Mouse (Mus musculus): ENCODE data around the gene Dach1. TPM values are rescaled to one million over a fixed set of nuclear protein-coding genes. Genes with fewer than 3 reads are reported as not detected.

Dach1 gene
- polyA plus RNA-seq, 1 experiment from 2014 or later = 16.2 TPM

GRCm38 (mm10) chr14:98155725-98156392 is 13.7 kb downstream of the Dach1 start:
- H3K27me3 ChIP-seq = no peaks in the 10 kb centered on the region
- WGBS = 23% methylated on average over 7 of the region's 7 CpGs
- peak overlapping the region; percentile 24 for H3K4me2 ChIP-seq
- H3K4me1 ChIP-seq (replicated peaks) = peaks cover 16% of the 10 kb centered on the region
- no peak overlapping the region for H3K4me3 ChIP-seq
- ATAC-seq (ENCODE audit: low FRiP score, low read depth) = 0 out of 2 replicates have a peak, but pooled peaks have one; percentile 50
- H3K9ac ChIP-seq = no peak overlapping the region
- H3K27ac ChIP-seq (replicated peaks) = peak overlapping the region; percentile 21; the same call in 1 of the 2 replicates
- H3K9me3 ChIP-seq = no peaks in the 10 kb centered on the region
- no peaks in the 10 kb centered on the region for H3K36me3 ChIP-seq

DNA sequence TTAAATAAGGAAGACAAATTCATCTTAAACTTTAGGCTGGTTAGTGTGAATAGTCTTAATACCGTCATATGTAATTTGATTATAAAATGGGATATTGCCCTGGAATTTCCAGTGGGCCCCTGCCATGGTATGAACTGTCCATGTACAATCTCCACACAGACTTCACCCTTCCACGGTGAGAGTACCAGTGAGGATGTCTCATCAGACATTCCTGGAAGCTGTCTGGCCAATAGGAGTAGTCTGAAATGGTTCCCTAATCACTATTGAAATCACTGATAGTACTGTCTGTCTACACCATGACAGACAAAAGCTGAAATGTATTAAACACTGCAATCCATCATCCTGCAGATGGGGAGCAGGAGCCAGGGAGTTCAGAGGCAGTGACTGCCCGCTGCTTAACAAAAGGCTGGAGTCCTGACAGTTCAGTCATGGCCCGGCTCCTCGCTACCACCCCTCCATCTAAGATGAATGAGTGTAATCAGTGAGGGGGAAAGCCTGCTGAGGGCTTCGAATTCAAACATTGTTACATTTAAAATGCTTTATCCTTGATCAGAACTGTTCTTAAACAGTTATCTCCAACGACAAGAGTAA is 14.6 kb downstream of the Dach1 start:
- H3K4me1 ChIP-seq (replicated peaks) = peaks cover 16% of the 10 kb centered on the region
- ATAC-seq (ENCODE audit: low FRiP score, low read depth) = peak; percentile 85
- no peak overlapping the region for H3K4me3 ChIP-seq
- no peaks in the 10 kb centered on the region for H3K27me3 ChIP-seq
- no peaks in the 10 kb centered on the region for H3K36me3 ChIP-seq
- H3K27ac ChIP-seq (replicated peaks) = no peak overlapping the region
- no peak overlapping the region for H3K9ac ChIP-seq
- WGBS = 18% methylated on average over 7 of the region's 7 CpGs
- H3K9me3 ChIP-seq = no peaks in the 10 kb centered on the region
- H3K4me2 ChIP-seq = peak overlapping the region; percentile 3; the same call in 1 of the 2 replicates

- H3K4me3 ChIP-seq = no peak overlapping the region
- no peaks in the 10 kb centered on the region for H3K36me3 ChIP-seq
- ATAC-seq (ENCODE audit: low FRiP score, low read depth) = no peak
- no peak overlapping the region for H3K9ac ChIP-seq
- H3K27ac ChIP-seq (replicated peaks) = no peak overlapping the region
- WGBS = 34% methylated on average over 2 of the region's 2 CpGs
- no peaks in the 10 kb centered on the region for H3K9me3 ChIP-seq
- peaks cover 6% of the 10 kb centered on the region; the same call in 1 of the 2 replicates for H3K4me1 ChIP-seq (replicated peaks)
- no peak overlapping the region for H3K4me2 ChIP-seq
- no peaks in the 10 kb centered on the region for H3K27me3 ChIP-seq
These were observed 27.8 kb downstream of the Dach1 start for GRCm38 (mm10) chr14:98141758-98142157.

GRCm38 (mm10) chr14:98138873-98139665 is 30.5 kb downstream of the Dach1 start:
- 46% methylated on average over 3 of the region's 3 CpGs for WGBS
- H3K27me3 ChIP-seq = no peaks in the 10 kb centered on the region
- peaks cover 6% of the 10 kb centered on the region; the same call in 1 of the 2 replicates for H3K4me1 ChIP-seq (replicated peaks)
- no peak overlapping the region for H3K27ac ChIP-seq (replicated peaks)
- H3K4me2 ChIP-seq = no peak overlapping the region
- no peak for ATAC-seq (ENCODE audit: low FRiP score, low read depth)
- H3K4me3 ChIP-seq = no peak overlapping the region
- no peaks in the 10 kb centered on the region for H3K36me3 ChIP-seq
- H3K9ac ChIP-seq = no peak overlapping the region
- no peaks in the 10 kb centered on the region for H3K9me3 ChIP-seq

GRCm38 (mm10) chr14:98134546-98134945 is 35.0 kb downstream of the Dach1 start:
- Histone ChIP-seq H3K9ac (no peak overlapping the region), H3K27me3 (no peaks in the 10 kb centered on the region), H3K4me3 (no peak overlapping the region), H3K27ac (replicated peaks) (no peak overlapping the region), H3K36me3 (no peaks in the 10 kb centered on the region), H3K4me1 (replicated peaks) (peaks cover 6% of the 10 kb centered on the region; the same call in 1 of the 2 replicates), H3K9me3 (no peaks in the 10 kb centered on the region), H3K4me2 (no peak overlapping the region)
- WGBS = 38% methylated on average over 4 of the region's 4 CpGs
- ATAC-seq (ENCODE audit: low FRiP score, low read depth) = no peak

- no peaks in the 10 kb centered on the region for H3K27me3 ChIP-seq
- no peak for ATAC-seq (ENCODE audit: low FRiP score, low read depth)
- 71% methylated on average over 1 of the region's 1 CpGs for WGBS
- no peaks in the 10 kb centered on the region for H3K9me3 ChIP-seq
- H3K4me1 ChIP-seq (replicated peaks) = no peaks in the 10 kb centered on the region
- no peaks in the 10 kb centered on the region for H3K36me3 ChIP-seq
- no peak overlapping the region for H3K4me3 ChIP-seq
- H3K9ac ChIP-seq = no peak overlapping the region
- H3K27ac ChIP-seq (replicated peaks) = no peak overlapping the region
- H3K4me2 ChIP-seq = no peak overlapping the region
These were observed 46.5 kb downstream of the Dach1 start for GRCm38 (mm10) chr14:98123032-98123431.

DNA sequence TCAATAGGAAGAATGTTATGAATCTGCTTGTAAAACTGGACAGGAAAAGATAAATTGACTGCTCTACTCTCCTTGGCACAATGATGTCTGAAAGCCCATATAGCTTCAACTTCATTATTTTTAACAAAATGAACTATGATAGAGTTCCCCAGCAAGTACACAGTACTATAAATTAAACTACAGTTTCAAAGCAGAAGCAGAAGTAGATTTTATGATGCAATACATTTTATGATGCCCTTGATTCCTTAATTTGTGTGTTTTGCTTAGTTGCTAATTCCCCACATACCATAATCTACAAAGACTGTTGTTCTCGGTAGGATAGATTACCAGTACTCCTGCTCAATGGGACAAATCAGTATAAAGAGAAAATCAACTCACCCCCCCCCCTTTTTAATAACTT is 52.9 kb downstream of the Dach1 start:
- Histone ChIP-seq H3K4me3 (no peak overlapping the region), H3K36me3 (no peaks in the 10 kb centered on the region), H3K9ac (no peak overlapping the region), H3K4me1 (replicated peaks) (no peaks in the 10 kb centered on the region), H3K4me2 (no peak overlapping the region), H3K27ac (replicated peaks) (no peak overlapping the region), H3K27me3 (no peaks in the 10 kb centered on the region), H3K9me3 (no peaks in the 10 kb centered on the region)
- 69% methylated on average over 1 of the region's 1 CpGs for WGBS
- no peak for ATAC-seq (ENCODE audit: low FRiP score, low read depth)

GRCm38 (mm10) chr14:98113106-98113505 is 56.5 kb downstream of the Dach1 start:
- Histone ChIP-seq H3K4me3 (no peak overlapping the region), H3K9ac (no peak overlapping the region), H3K27me3 (no peaks in the 10 kb centered on the region), H3K4me2 (no peak overlapping the region), H3K36me3 (no peaks in the 10 kb centered on the region), H3K27ac (replicated peaks) (no peak overlapping the region), H3K9me3 (no peaks in the 10 kb centered on the region), H3K4me1 (replicated peaks) (no peaks in the 10 kb centered on the region)
- ATAC-seq (ENCODE audit: low FRiP score, low read depth) = no peak
- WGBS = 76% methylated on average over 1 of the region's 1 CpGs

- WGBS = 94% methylated on average over 2 of the region's 2 CpGs
- no peak for ATAC-seq (ENCODE audit: low FRiP score, low read depth)
- Histone ChIP-seq H3K36me3 (no peaks in the 10 kb centered on the region), H3K4me3 (no peak overlapping the region), H3K9me3 (no peaks in the 10 kb centered on the region), H3K27ac (replicated peaks) (no peak overlapping the region), H3K4me1 (replicated peaks) (peaks cover 6% of the 10 kb centered on the region; the same call in 1 of the 2 replicates), H3K4me2 (no peak overlapping the region), H3K27me3 (no peaks in the 10 kb centered on the region), H3K9ac (no peak overlapping the region)
These were observed 59.6 kb downstream of the Dach1 start for GRCm38 (mm10) chr14:98109929-98110328.

GRCm38 (mm10) chr14:98108764-98109163 is 60.8 kb downstream of the Dach1 start:
- no peak; the same call in 1 of the 2 replicates for ATAC-seq (ENCODE audit: low FRiP score, low read depth)
- H3K4me2 ChIP-seq = no peak overlapping the region
- H3K4me3 ChIP-seq = no peak overlapping the region
- 20% methylated on average over 3 of the region's 3 CpGs for WGBS
- no peaks in the 10 kb centered on the region for H3K27me3 ChIP-seq
- H3K27ac ChIP-seq (replicated peaks) = no peak overlapping the region
- H3K36me3 ChIP-seq = no peaks in the 10 kb centered on the region
- no peak overlapping the region for H3K9ac ChIP-seq
- peaks cover 6% of the 10 kb centered on the region; the same call in 1 of the 2 replicates for H3K4me1 ChIP-seq (replicated peaks)
- H3K9me3 ChIP-seq = no peaks in the 10 kb centered on the region

DNA sequence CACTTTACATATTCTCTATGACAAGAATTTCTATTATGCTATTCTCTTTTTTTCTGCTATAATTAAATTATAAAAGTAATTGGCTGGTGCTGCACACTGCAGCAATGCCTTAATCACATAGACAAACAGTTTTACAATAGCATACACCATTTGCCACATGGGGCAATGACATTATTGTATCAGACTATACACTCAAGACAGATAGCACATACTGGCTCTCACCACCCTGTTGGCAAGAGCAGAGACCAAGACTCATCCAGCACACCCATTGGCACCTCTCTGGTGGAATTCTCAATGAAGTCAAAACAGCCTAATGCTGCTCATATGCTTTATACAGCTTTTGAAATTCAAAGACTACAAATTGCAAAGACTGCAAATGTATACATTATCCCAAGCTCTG is 63.4 kb downstream of the Dach1 start:
- H3K9ac ChIP-seq = no peak overlapping the region
- H3K4me3 ChIP-seq = no peak overlapping the region
- no peak; the same call in 1 of the 2 replicates for ATAC-seq (ENCODE audit: low FRiP score, low read depth)
- H3K4me1 ChIP-seq (replicated peaks) = peaks cover 6% of the 10 kb centered on the region; the same call in 1 of the 2 replicates
- H3K4me2 ChIP-seq = no peak overlapping the region
- no peaks in the 10 kb centered on the region for H3K36me3 ChIP-seq
- no peak overlapping the region for H3K27ac ChIP-seq (replicated peaks)
- no peaks in the 10 kb centered on the region for H3K27me3 ChIP-seq
- no peaks in the 10 kb centered on the region for H3K9me3 ChIP-seq

Measured in hindbrain, embryonic 15.5 days (tissue).